Mouse (Mus musculus): ENCODE data around the gene Cd200r1. TPM values are rescaled to one million over a fixed set of nuclear protein-coding genes. Genes with fewer than 3 reads are reported as not detected.

The Cd200r1 gene
- polyA plus RNA-seq, 1 experiment from 2014 or later, result 0.54 TPM

DNA sequence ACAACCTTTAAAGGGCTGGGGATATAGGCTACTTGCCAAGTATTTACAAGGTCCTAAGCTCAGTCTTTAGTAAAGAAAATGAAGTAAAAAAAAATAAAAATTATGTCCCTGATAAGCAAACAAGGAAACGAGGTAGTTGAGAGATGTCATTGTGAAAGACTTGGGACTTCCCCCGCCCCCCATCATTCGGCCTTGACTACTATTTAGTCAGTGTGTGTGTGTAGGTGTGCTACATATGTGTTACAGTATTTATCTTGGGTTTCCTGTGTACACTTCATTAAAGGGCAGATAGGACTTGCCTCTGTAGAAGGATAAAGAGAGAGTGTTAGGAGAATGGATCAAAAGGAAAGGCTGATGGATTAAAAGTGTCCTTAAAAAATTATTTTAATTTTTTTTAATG lies 31.5 kb upstream of the Cd200r1 start:
- H3K27me3 ChIP-seq (ENCODE audit: low read depth, poor library complexity, severe bottlenecking), result no peaks in the 10 kb centered on the region
- peaks cover 100% of the 10 kb centered on the region for H3K36me3 ChIP-seq
- H3K4me1 ChIP-seq, result no peaks in the 10 kb centered on the region
- H3K4me3 ChIP-seq, result no peak overlapping the region
- no peak for DNase-seq (ENCODE audit: low spot score)
- no peak overlapping the region for H3K27ac ChIP-seq (replicated peaks)
- WGBS, result 95% methylated on average over 3 of the region's 3 CpGs
- no peaks in the 10 kb centered on the region for H3K9me3 ChIP-seq (replicated peaks)

DNA sequence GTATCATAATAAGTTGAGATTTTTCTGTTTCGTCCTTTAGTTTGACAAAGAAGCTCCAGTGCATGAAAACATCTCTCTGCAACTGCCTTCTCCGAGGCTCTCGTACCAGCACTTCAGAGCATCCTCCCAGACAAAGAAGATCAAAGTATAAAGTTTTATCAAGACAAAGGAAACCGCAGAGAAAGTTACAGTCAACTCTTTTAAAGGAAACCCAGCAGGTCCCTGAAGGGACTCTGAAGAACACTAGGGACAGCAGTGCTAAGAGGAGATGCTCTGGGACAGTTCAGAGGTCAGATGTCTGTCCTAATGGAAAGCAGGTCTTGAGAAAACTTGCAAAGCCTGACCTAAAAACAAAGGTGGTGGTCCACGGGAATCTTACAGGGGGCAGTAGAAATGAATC lies 29.9 kb upstream of the Cd200r1 start:
- Histone ChIP-seq H3K9me3 (replicated peaks) (no peaks in the 10 kb centered on the region), H3K4me3 (no peak overlapping the region), H3K27me3 (ENCODE audit: low read depth, poor library complexity, severe bottlenecking) (no peaks in the 10 kb centered on the region), H3K36me3 (peaks cover 99% of the 10 kb centered on the region), H3K27ac (replicated peaks) (no peak overlapping the region), H3K4me1 (no peaks in the 10 kb centered on the region)
- DNase-seq (ENCODE audit: low spot score), result no peak
- 87% methylated on average over 5 of the region's 5 CpGs for WGBS

DNA sequence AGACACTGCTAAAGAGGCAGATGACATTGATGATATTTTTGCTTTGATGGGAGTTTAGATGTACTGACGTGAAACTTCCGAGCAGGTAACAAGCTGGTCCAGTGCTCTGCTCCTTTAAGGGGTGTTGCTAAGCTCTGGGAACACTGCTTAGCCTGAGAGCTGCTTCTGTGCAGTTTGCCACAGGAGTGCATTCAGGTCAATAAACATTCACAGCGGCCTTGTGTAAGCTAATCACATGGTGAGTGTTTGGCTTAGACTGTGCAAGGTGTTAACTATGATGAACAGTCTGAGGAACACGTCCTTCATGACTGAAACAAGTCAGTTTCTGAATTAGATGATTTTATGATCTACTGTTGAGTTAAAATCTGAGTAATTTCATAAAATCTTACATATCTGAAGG lies 29.4 kb upstream of the Cd200r1 start:
- Histone ChIP-seq H3K27ac (replicated peaks) (no peak overlapping the region), H3K9me3 (replicated peaks) (no peaks in the 10 kb centered on the region), H3K27me3 (ENCODE audit: low read depth, poor library complexity, severe bottlenecking) (no peaks in the 10 kb centered on the region), H3K36me3 (peaks cover 99% of the 10 kb centered on the region), H3K4me3 (no peak overlapping the region), H3K4me1 (no peaks in the 10 kb centered on the region)
- DNase-seq (ENCODE audit: low spot score), result no peak
- 86% methylated on average over 4 of the region's 4 CpGs for WGBS

DNA sequence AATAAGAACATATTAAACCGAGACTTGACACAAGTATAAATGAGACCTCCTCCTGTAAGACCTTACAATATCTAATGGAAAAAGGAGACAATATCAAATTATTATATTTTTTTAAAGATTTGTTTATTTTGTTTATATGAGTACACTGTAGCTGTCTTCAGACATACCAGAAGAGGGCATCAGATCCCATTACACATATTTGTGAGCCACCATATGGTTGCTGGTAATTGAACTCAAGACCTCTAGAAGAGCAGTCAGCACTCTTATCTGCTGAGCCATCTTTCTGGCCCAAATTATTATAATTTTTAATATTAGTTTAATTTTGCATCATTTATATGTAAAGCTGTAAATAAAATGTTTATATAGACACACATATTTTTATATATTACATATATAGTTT lies 22.8 kb upstream of the Cd200r1 start:
- no peak for DNase-seq (ENCODE audit: low spot score)
- Histone ChIP-seq H3K27ac (replicated peaks) (no peak overlapping the region), H3K4me3 (no peak overlapping the region), H3K36me3 (peaks cover 47% of the 10 kb centered on the region), H3K27me3 (ENCODE audit: low read depth, poor library complexity, severe bottlenecking) (no peaks in the 10 kb centered on the region), H3K9me3 (replicated peaks) (no peaks in the 10 kb centered on the region), H3K4me1 (peaks cover 17% of the 10 kb centered on the region)
- 91% methylated on average over 1 of the region's 1 CpGs for WGBS

DNA sequence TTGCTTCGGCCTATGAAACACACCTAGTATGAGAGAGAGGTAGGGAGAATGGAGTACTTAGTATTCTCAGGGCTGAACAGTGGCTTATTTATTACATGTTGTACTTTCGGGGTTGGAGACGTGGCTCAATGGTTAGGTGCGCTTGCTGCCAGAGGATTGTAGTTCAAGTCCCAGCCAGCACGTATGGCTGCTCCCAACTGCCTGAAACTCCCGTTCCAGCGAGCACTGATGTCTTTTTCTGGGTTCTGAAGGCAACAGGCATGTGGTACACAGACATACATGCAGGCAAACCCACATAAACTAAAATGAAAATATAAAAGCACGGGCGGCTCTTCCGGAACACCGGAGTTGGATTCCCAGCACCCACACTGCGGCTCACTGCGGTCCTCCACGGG lies 20.1 kb upstream of the Cd200r1 start:
- H3K4me1 ChIP-seq, result peaks cover 17% of the 10 kb centered on the region
- no peaks in the 10 kb centered on the region for H3K27me3 ChIP-seq (ENCODE audit: low read depth, poor library complexity, severe bottlenecking)
- DNase-seq (ENCODE audit: low spot score), result no peak
- peak overlapping the region; percentile 66 for H3K4me3 ChIP-seq
- peak overlapping the region; percentile 89 for H3K27ac ChIP-seq (replicated peaks)
- peaks cover 20% of the 10 kb centered on the region for H3K36me3 ChIP-seq
- H3K9me3 ChIP-seq (replicated peaks), result no peaks in the 10 kb centered on the region
- WGBS, result 10% methylated on average over 14 of the region's 14 CpGs

DNA sequence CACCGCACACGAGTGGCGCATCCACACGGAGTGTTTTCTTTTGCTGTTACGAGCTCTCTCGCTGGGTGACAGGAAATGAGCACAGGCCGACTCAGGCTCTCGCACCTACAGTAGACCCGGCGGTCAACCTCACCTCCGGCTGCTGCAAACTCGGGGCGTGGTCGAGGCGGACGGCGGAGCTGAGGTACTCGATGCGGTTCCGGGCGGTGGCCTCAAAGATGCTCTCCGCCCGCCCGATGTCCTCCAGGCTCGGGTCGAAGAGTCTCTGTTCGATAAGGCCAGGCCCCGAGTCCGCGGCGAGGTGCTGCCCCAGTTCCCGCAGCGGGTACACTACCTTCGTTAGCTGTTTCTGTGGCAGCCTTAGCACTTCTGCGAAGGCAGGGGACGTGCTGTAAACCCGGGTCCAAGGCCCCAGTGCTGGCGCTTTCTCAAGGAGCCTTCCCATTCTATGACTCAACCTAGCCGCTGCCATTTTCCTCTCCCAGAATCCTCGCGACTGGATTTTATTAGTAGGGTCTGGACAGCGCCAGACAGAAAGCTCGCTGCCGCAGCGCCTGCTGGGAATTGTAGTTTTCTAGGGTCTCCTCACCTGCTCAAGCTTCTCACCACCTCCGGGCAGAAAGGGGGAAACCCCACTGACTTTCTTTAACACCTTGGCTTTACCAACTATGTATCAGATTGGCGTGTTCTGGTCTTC lies 19.5 kb upstream of the Cd200r1 start, which contains the start of gene Gtpbp8:
Gene Gtpbp8, minus strand, starts transcription at position 498 of the 697 bp plus-strand sequence.
- WGBS, result under 1% methylated on average over 47 of the region's 47 CpGs
- peak; percentile 84 for DNase-seq (ENCODE audit: low spot score)
- H3K27me3 ChIP-seq (ENCODE audit: low read depth, poor library complexity, severe bottlenecking), result no peaks in the 10 kb centered on the region
- H3K4me1 ChIP-seq, result peaks cover 17% of the 10 kb centered on the region
- H3K4me3 ChIP-seq, result peak within 1 kb of the TSS; percentile 66
- peaks cover 15% of the 10 kb centered on the region for H3K36me3 ChIP-seq
- peak within 1 kb of the TSS; percentile 89 for H3K27ac ChIP-seq (replicated peaks)
- no peaks in the 10 kb centered on the region for H3K9me3 ChIP-seq (replicated peaks)

DNA sequence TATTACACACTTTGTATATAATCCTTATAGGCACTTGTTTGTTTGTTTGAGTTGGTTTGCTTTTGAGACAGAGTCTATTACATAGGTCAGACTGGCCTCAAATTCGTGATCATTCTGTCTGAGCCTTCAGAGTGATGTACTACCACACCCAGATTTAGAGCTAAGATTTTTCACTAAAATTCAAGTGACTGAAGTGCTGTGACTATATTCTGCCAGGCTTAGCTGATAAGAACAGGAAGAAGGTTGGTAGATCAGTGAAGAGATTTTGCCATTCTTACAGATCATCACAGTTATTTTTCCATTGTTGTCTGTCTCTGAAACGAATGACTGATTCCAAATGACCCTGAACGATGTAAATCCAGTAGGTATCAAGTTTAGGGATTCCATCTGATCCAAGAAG lies 17.5 kb upstream of the Cd200r1 start:
- no peak for DNase-seq (ENCODE audit: low spot score)
- Histone ChIP-seq H3K27me3 (ENCODE audit: low read depth, poor library complexity, severe bottlenecking) (no peaks in the 10 kb centered on the region), H3K36me3 (no peaks in the 10 kb centered on the region), H3K4me1 (peaks cover 17% of the 10 kb centered on the region), H3K27ac (replicated peaks) (no peak overlapping the region), H3K4me3 (no peak overlapping the region), H3K9me3 (replicated peaks) (no peaks in the 10 kb centered on the region)
- WGBS, result 64% methylated on average over 3 of the region's 3 CpGs

DNA sequence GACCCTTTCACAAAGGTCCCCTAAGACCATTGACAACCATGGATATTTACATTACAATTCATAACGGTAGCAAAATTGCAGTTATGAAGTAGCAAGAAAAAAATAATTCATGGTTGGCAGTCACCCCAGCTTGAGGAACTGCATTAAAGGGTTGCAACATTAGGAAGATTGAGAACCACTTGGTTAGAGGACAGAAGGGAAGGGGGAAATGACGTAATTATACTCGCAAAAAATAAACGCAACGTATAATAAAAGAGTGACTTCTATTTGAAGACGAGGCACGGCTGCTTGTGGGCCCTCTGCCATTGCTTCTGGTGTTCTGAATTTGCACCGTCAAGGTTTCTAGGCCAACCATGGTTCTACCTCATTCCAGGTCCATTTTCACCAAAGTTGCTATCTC lies 7.8 kb upstream of the Cd200r1 start:
- H3K27ac ChIP-seq (replicated peaks), result no peak overlapping the region
- WGBS, result 94% methylated on average over 8 of the region's 8 CpGs
- no peaks in the 10 kb centered on the region for H3K27me3 ChIP-seq (ENCODE audit: low read depth, poor library complexity, severe bottlenecking)
- no peak overlapping the region for H3K4me3 ChIP-seq
- no peak for DNase-seq (ENCODE audit: low spot score)
- H3K4me1 ChIP-seq, result no peaks in the 10 kb centered on the region
- no peaks in the 10 kb centered on the region for H3K9me3 ChIP-seq (replicated peaks)
- H3K36me3 ChIP-seq, result no peaks in the 10 kb centered on the region

DNA sequence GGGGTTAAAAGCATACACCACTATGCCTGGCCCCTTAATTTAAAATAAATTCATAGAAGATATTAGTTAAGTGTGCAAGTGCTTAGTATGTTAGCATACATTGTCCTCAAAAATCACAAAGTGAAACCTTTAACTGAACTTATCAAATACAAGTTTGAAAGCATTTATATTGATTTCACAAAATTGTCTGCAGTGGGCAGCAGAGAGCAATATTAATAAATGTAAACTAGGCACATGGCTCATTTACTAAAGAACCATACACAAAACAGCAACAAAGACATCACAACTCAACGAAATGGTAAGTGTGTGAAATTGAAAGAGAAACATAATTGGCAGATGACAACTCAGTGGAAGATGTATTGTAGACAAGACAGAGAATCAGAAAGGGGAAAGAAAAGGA lies 3.7 kb upstream of the Cd200r1 start:
- Histone ChIP-seq H3K27me3 (ENCODE audit: low read depth, poor library complexity, severe bottlenecking) (no peaks in the 10 kb centered on the region), H3K27ac (replicated peaks) (no peak overlapping the region), H3K4me3 (no peak overlapping the region), H3K36me3 (no peaks in the 10 kb centered on the region), H3K4me1 (no peaks in the 10 kb centered on the region), H3K9me3 (replicated peaks) (no peaks in the 10 kb centered on the region)
- WGBS, result 85% methylated on average over 1 of the region's 1 CpGs
- no peak for DNase-seq (ENCODE audit: low spot score)

DNA sequence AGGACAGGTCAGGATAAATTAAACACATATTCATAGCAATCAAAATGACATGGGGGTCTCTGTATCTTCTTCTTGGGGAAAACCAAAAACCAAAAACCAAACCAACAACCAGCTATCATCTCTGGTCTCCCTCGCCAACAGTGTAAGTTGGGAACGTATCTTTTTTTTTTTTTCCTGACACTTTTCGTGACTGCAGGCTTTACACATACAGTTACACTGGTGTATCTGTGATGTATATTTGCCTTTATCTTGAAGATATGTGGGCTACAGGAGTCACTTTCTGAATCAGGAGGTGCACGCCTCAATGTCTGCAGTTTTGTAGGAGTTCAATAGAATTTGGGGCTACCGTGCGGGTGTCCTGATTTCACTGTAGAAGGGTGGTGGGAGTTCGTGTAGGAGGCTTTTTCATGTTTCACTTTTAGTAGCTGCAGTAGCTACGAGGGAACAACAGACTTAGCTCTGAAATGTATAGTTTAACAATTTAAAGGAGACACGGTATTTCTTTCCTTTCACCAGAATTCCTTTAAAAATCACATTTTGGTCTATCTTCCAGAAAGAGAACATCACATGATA lies 870 bp downstream of the Cd200r1 start:
- Histone ChIP-seq H3K4me1 (no peaks in the 10 kb centered on the region), H3K27ac (replicated peaks) (no peak overlapping the region), H3K36me3 (no peaks in the 10 kb centered on the region), H3K27me3 (ENCODE audit: low read depth, poor library complexity, severe bottlenecking) (no peaks in the 10 kb centered on the region), H3K9me3 (replicated peaks) (no peaks in the 10 kb centered on the region), H3K4me3 (no peak overlapping the region)
- no peak for DNase-seq (ENCODE audit: low spot score)
- WGBS, result 93% methylated on average over 9 of the region's 9 CpGs

DNA sequence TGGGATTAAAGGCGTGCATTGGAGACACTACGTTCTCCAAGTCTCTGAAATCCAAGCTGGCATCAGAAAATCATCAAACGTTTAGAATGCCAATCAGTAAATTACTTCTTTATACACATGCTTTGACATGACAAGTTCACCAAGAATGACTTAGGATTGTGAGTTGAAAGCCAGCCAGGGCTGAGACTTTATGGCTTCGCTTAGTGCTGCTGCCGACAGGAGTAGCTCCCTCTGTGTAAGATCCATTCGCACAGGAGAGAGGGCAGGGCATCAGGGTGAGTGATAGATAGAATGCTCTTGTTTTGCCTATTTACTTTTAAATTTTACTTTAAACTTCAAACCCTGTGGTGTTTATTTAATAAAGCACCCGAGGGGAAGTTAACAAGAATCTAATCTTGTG lies 2.0 kb downstream of the Cd200r1 start:
- Histone ChIP-seq H3K27me3 (ENCODE audit: low read depth, poor library complexity, severe bottlenecking) (no peaks in the 10 kb centered on the region), H3K27ac (replicated peaks) (no peak overlapping the region)
- WGBS, result 91% methylated on average over 7 of the region's 7 CpGs

DNA sequence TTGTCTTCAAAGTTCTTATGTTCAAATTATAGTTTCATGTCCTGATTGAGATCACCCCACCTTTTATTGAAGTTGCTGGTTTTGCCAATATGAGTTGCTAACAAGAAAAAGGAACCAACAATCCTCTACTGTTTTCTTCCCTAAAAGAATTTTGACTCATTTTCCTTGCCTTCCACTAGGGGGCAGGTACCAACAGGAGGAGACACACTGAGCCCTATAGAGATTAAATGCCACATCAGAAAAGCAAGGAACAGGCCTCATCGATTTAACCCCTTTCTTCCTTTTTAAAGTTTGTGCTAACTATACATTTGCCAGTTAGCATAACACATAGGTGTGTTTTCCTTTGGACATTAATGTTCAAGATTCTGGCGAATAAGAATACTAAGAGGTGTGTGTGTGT lies 2.4 kb downstream of the Cd200r1 start:
- H3K4me3 ChIP-seq, result no peak overlapping the region
- H3K36me3 ChIP-seq, result no peaks in the 10 kb centered on the region
- no peaks in the 10 kb centered on the region for H3K4me1 ChIP-seq
- H3K27ac ChIP-seq (replicated peaks), result no peak overlapping the region
- H3K9me3 ChIP-seq (replicated peaks), result no peaks in the 10 kb centered on the region
- no peak for DNase-seq (ENCODE audit: low spot score)
- no peaks in the 10 kb centered on the region for H3K27me3 ChIP-seq (ENCODE audit: low read depth, poor library complexity, severe bottlenecking)
- WGBS, result 61% methylated on average over 2 of the region's 2 CpGs

More for the DNA sequence above, 2.0 kb downstream of the Cd200r1 start:
- Histone ChIP-seq H3K4me3 (no peak overlapping the region), H3K4me1 (no peaks in the 10 kb centered on the region), H3K9me3 (replicated peaks) (no peaks in the 10 kb centered on the region), H3K36me3 (no peaks in the 10 kb centered on the region)
- no peak for DNase-seq (ENCODE audit: low spot score)

DNA sequence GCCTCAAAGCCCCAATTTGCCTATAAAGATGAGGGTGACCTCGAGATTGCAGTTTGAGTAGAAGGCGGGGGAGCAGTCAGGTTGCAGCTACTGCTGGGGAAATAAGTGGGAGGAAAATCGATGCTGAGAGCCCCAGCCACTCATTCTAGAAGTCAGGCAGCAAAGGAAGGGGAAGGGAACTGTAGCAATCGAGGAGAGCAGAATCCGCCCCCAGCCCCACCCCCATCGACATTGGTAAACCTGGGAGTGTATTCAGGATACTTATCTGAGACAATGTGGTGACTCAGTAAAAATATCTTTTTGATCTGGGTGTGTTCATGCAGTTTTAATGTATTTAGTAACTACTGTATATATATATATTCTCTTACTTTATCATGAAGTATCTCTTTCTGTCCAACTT lies 7.0 kb downstream of the Cd200r1 start:
- no peaks in the 10 kb centered on the region for H3K9me3 ChIP-seq (replicated peaks)
- no peaks in the 10 kb centered on the region for H3K4me1 ChIP-seq
- WGBS, result 84% methylated on average over 6 of the region's 6 CpGs
- no peak overlapping the region for H3K27ac ChIP-seq (replicated peaks)
- H3K36me3 ChIP-seq, result no peaks in the 10 kb centered on the region
- no peaks in the 10 kb centered on the region for H3K27me3 ChIP-seq (ENCODE audit: low read depth, poor library complexity, severe bottlenecking)
- no peak for DNase-seq (ENCODE audit: low spot score)
- H3K4me3 ChIP-seq, result no peak overlapping the region

All from midbrain, embryonic 10.5 days (tissue).